Mouse (Mus musculus): ENCODE measurements around the gene Tat.
"Not testable (repeated sequence)": the region's sequence is repeated elsewhere in the genome, so short reads cannot be mapped to it uniquely, and the experiment has no call there.

Gene Tat

DNA sequence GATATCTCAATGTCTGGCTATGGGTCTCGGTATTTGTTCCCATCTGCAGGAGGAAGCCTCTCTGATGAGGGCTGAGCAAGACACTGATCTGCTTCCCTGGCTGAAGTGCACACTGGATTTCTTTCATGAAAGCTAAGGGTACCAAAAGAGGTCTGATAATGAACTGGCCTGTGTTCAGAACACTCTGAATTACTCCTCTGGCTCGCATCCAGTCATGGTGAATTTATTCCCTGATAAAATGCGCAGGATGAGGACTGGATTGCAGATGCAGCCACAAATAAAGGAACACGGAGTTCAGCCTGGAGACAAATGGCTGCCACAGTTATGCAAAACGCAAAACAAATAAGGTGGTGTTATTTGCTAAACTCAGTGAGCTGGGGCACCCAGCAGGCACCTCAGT is 6.3 kb upstream of the Tat start:
- DNase-seq: no peak

DNA sequence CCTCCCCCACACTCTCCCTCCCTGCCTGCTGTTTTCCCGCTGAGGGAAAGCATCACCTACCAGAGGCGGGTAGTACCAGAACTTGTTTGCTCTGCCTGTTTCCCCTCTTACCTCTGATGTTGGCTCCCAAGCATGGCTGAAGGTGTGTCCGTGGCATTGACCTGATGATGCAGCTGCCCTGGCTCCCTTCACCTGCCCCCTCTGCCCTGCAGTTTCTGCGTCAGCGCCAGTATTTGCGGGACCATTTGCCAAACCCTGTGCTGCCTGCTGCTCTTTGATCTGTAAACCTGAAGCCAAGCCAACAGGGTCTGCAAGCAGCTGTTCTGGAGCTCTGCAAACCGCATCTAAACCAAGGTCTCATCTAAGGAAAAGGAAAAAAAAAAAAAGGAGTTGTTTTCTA is 3.9 kb upstream of the Tat start:
- no peak for DNase-seq

DNA sequence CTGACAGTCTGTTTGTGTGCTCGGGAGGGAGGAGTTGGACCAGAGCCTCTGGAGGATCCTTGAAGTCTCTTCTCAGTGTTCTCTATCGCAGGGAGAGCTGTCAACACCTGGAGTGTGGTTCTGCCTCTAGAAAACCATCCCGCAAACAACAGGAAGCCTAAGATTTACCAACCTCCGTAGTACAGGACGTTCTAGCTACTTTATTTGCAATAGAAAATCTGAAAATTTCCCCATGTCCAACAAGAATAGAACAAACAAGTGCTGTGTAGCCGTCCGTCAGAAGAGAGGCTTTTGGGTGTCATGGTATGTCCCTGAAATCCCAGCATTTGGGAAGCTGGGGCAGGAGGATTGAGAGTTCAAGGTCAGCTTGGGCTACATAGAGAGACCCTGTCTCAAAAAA is 2.5 kb upstream of the Tat start:
- DNase-seq: no peak

DNA sequence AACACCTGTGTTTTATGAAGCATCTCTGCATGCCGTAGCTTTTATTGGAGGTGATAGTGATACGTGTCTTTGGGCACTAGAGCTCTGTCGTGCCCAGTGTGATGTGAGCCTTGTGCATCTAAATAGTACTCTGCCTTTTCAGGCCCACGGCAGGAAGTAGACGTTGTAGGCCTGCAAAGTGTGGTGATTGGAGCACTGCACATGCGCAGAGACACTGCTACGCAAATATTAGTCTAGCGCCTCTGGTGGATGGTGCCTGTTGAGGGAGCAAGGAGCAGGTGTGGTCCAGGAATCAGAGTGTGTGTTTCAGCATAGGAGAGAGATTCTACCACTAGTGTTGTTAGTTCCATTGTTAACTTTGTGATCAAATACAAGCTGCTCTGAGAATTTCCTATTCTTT is 1.1 kb upstream of the Tat start:
- DNase-seq: no peak

DNA sequence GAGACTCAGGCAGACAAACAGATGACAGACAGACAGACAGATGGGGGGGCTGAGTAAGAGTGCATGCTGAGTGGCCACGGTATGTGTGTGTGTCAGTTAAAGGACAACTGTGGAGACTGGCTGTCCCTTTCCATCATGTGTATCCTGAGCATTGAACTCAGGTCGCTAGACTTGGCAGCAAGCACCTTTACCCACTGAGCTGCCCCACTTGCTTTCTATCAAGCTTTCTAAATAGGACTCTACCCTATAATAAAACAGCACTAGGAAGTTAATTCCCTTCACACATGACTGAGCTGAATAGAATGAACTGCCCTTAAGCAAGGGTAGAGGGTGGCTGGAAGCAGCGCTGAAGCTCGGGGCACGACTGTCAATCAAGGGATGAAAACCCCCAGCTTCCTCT is 1.9 kb downstream of the Tat start:
- DNase-seq: no peak

DNA sequence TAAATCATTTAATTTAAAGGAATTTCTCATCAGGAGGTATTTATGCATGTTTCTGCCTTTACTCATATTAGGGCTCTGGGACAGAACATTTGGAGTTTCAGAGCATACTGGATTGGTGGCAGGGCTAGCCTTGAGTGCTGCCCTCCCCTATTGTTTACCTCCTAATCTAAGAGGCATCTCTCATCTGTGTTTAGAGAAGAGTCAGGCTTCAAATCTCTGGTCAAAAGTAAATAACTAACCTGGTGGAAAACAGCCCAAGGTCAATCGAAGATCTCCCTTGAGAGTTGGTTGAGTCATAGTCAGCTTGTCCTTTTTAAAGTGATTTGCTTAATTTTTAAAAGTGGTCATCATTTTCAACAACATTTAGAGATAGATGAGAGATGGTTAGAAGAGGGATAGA is 2.7 kb downstream of the Tat start:
- no peak for DNase-seq

DNA sequence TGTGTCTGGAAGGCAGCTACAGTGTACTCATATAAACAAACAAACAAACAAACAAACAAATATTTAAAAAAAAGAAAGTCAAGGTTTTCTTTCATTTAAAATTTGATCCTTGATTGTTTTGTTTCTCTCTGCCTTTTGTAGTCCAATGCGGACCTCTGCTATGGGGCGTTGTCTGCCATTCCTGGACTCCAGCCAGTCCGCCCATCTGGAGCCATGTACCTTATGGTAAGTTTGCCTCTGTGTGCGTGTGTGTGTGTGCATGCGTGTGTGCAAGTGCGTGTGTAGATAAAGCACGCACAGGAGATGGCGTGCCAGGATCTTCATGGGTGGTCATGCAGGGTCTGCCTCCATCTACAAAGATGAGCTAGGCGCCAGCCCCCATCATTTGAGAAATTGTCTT is 7.1 kb downstream of the Tat start:
- no peak for DNase-seq

DNA sequence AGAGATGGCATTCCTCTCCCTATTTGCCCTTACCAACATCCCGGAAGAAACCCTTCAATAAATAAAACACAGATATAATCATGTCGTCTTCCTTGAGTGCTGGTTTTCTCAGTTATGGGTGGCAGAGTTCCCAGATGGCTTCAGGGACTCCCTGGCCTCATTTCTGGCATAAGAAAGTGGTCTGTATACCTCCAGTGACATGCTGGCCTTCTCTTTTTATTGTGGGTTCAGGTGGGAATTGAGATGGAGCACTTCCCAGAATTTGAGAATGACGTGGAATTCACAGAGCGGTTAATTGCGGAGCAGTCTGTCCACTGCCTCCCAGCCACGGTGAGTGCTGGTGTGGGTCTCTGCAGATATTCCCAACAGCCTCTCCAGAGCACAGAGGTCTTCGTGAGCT is 7.8 kb downstream of the Tat start:
- no peak for DNase-seq

DNA sequence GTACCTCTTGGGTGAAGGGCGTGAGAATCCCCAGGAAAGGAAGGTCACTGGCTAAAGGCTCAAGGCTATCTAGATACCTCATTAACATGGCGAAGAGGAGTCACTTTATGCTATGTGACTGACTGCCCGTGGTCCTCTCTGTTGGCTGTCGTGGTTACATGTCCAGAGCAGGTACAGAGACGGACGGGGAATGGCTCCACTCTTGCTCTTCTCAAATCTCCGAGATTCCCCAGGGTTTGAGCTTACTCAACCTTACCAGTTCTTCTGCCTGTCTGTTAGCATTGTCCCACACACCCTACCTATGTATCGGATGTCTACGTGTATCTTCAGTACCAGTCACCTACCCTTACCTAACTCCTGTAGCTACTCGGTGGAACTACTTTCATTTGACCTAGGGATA is 9.7 kb downstream of the Tat start:
- no peak for DNase-seq

DNA sequence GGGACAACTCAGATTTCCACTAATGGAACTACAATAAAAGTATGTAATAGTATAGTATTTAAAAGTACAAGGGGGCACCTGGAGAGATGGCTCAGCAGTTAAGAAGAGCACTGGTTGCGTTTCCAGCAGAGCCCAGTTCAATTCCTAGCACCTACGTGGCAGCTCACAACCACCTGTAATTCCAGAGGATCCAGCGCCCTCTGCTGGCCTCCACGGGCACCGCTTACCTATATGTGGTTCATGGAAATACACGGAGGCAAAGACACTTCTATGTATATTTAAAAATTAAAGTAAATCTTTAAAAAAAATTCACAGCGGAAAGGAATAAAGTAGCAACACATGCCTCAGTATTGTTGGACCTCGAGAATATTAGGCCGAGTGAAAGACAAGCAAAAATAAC is 12.7 kb downstream of the Tat start:
- peak in 1 of 2 experiments; percentile 28 for DNase-seq

DNA sequence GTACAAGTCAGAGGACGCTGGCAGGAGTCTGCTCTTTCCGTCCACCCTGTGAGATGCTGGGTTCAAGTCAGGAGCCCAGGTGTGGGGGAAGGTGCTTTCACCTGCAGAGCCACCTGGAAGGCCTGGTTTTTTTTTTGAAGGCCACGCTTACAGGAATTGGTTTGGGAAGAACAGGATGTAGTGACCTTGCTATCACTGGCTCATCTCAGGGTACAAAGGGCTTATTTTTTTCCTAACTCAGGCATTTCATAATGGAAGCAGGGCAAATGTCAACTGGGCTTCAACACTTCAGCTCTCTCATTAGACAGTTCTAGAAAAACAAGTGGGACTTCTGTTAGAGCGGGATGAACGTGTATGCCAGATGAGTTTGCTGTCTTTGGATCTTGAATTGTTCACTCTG is 14.1 kb downstream of the Tat start:
- peak in 1 of 2 experiments; percentile 3 for DNase-seq

DNA sequence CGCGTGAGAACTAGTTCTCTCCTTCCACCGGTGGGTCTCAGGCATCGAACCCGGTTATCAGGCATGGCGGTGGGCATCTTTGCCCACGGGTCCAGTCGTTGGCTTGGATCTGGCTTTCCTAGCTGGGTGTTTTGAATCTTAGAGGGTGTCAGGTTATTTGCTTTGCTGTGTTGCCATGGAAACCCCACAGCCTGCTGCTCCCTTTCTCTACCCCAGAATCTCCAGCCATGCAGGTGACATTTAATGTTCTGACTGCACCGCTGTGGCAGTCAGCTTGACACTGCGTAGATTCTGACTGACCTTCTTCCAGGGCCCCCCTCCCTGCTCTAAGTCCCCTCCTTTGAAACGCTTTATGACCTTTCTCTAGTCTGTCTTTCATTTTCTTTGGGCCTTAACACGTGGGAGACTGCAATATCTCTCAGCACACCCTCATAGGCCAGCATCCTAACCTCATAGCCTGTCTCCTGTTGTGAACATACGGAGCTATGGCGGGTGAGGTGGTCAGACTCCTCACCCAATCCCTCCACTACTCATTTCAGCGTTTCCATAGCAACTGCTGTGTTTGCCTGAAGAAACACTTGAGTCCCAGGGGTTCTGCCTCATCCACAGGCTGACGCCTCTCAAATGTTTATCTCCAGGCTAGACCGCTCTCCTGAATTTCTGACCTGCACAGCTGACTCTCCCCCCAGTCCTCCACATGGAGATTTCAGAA is 16.2 kb downstream of the Tat start:
- no peak for DNase-seq

DNA sequence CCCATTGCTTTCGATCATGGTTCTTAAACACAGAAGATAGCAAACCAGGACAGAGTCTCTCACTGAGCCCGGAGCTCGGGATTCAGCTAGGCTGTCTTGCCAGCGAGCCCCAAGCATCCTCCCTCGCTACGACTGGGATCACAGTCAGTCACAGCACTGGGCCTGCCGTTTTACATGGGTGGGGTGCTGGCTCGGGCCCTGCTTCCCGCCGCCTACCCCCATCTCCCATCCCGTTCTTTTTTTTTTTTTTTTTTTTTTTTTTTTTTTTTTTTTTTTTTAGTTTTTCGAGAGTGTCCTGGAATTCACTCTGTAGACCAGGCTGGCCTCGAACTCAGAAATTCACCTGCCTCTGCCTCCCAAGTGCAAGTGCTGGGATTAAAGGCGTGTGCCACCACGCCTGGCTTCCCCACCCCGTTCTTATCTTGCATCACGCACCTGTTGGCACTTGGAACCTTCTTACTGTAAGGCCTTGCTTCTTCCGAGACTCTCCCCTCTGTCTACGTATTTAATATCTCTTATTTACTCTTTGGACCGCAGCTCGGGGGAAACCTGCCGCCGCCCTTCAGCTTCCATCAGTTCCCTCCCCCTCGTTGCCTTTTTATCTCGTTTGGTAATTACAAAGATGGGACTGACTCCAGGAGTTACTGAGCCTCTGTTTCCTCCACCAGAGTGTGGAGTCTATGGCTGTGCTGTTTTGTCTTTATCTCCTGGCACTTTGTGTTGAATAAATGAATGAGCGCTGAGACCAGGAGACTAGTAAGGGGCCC is 18.2 kb downstream of the Tat start:
- DNase-seq: no peak

DNA sequence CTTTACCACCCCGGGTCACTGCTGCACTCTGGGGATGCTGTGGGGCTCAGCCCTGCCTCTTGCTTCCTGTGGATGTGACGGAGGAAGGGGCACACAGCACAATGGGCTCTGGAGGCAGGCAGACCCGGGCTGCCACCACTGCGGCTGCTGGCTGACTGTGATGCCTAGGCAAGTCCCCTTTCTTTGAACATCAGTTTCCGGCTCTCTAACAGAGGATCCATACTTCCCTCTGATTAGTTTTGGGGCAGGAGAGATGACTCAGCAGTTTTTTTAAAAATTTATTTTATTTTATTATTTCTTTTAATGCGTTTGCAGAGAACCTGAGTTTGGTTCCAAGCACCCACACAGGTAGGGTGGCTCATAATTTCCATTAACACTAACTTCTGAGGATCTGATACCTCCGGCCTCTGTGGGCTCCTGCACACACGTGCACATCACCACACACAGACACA is 18.8 kb downstream of the Tat start:
- no peak for DNase-seq

DNA sequence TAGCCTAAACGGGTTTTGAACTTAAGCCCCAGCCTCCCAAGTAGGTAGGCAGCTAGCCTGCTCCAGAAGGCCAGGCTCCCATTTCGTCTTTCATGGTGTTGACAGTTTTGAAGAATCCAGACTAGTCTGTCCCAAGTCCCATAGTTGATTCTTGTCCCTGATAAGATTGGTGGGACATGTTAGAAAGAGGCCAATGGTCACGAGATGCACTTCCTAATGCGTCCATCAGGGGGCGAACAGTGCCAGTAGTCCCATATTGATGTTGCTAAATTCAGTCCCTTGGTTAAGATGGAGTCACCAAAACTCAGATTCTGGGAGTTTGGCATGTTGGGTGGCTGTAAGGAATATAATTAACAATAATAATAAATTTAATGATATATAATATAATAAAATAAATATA is 20.6 kb downstream of the Tat start:
- peak; percentile 25 to 57 for DNase-seq

DNA sequence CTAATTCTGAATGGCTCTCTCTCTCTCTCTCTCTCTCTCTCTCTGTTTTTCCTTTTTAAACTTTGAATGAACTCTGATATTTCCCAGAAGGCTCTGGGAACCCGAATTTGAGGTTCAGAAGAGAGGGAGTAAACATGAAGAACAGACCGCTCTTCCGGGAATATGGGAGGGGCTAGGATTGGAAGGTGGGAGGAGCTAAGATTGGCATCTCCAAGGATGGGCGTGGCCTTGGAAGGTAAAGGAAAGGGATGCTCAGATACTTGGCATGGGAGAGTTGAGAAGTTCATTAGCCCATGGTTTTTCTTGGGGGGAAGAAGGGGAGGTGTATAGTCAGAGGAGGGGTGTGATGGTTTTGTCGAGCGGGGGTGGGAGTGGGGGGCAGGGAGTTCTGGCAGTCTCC is 31.8 kb downstream of the Tat start:
- DNase-seq: no peak

DNA sequence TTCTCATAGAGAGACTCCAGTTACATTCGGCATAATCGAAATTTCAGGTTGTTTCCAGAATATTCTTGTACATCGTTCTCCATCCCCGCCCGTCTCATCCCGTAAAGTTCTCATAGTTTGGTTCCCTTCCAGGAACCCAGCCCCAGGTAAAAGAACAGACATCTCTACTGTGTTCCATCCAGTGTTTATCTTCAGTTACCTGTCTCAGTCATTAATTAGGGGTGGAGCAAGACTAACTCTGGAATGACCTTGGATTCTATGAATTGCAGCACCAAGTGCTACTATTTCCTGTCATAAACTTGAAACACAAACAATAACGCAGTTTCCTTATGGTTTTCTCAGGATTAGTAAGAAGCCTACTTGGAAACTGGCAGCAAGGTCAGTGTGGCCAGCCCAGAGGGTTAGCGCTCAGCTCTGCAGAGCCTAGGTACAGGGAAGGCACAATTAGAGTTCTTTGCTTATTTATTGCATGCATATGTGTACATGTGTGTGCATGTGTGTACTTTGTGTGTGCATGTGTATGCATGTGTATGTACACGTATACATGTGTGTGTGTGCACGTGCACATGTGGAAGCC is 32.6 kb downstream of the Tat start:
- no peak for DNase-seq

DNA sequence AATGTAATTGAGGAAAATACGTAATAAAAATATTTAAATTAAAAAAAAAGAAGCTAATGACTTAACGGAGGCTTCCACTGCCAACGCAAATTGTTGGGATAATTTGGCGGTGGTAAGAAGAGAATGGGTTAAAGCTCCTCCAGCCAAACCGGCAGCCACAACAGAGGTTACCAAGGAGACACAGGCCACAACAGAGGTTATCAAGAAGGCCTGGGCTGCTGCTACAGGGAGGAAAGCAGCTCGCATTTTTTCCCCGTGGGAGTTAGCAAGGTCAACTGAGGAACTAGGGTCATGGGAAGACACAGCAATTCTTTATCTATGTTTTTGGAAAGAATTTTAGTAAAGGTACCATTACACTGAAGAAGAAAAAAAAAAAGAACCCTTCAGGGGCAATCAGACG is 43.5 kb downstream of the Tat start:
- DNase-seq: not testable (repeated sequence)

DNA sequence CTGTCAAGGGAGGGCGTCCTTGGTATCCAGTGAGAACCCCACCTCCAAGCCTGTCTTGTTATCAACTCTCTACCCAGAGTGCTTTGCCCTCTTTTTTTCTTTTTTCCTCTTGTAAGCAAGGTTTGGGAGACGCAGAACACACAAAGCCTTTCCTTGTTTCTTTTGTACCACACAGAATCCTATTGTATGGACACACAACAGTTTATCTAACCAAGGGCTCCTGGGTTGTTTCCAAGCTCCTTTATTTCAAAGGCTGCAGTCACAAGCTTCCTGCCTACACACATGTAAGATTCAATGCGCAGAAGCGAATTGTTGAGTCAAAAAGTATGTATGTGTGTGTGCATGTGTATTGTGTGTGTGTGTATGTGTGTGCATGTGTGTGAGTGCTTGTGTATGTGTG is 44.1 kb downstream of the Tat start:
- no peak for DNase-seq

DNA sequence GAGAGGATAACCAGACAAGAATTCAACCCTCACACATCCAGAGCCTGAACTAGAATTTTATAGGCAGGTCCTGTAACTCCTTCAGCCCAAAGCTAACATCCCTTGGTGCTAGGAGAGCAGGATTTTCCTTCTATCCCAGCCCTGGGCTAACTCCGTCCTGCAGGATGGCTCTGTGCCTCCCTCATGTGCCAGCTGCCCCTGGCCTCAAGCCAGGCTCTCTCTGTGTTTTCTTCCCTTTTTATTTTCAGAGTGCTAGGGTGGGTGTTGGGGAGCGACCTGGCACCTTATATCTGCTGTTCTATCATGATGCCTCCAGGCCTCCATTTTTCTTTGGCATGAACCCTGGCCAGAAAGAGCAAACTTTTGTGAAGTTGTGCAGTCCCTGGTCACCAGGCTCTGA is 45.9 kb downstream of the Tat start:
- DNase-seq: no peak

DNA sequence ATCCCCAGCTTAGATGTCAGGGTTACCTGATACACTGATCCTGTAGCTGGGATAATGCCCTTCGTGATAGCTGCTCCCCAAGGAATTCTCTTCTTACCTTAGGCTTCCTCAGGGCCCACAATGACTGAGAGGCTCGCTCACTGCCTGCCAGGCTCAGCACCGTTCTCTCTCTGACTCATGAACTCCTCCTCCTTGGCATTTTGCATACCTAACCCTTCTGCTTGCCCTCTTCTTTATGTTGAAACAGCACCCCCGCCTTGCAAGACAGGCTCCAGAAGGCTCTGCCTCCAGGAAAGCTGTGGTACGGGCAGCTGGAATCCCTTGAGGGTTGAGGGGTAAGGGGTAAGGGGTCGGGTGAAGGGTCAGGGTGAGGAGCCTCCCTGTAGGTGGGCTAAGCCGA is 49.0 kb downstream of the Tat start:
- no peak for DNase-seq

DNA sequence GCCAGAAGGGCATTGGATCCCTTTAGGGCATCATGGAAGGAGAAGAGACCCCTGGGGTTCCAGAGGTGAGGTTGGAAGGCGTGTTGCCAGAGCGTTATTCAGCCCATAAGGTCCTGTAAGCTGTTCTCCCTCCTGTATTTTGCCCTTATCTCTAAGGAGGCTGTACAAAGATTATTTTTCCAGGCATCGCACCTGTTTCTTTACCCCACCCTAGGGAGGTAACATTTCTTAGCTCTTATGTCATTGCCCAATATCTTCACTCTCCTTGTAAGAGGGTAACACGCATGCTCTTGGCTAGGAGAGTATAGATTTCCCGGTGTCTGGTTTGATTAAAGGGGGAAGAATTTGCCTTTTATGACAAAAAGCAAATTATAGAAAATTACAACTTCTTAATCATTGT is 49.4 kb downstream of the Tat start, which contains the start of gene Chst4:
Chst4 (minus strand) TSS at position 82 of the 400 bp plus-strand sequence.
- DNase-seq: no peak

DNA sequence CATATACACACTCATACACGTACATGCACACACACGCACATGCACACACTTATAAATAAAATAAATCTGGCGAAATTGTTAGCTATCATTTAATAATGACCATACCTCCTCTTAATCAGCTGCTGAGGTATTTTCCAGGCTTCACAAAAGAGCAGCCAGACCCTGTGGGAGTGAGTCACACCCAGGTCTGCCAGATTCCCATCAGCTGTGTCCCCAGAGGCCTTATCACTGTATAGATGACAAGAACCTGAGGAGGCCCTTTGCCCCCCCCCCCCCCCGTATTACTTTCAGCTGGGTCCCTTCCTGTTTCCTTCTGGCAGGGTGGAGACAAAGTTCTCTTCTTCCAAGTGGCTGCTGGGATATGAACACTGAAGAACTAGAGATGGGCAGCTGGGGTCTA is 50.3 kb downstream of the Tat start:
- DNase-seq: no peak
